Mouse (Mus musculus) spleen, adult 18-20 months (tissue): ENCODE data around the gene Coq4.

Experiments used
- DNase-seq, 2 experiments: peaks; one replicate each; pipeline ENCODE4 v3.0.0; 2022; ENCODE audit warnings: mixed read lengths in 2 of 2

Coq4 gene

DNA sequence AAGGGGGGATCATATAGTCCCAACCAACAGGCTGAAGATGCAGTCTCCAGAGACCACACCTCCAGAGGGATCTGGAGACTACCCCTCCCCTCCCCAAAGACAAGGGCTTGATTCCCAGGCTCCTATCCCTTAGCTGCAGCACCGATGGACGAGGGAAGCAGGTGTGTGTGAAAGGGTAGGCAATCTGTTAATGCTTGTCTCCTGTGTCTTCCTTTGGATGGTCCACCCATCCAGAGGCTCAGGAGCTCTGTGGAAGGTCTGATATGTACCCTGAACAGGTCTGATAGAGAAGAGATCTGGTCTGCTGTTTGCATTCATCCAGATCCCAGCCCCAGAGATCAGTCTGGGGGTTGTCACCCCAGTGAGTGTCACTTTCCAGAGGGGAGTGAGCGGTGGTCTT is 59.6 kb downstream of the Coq4 start:
- DNase-seq: no peak
